Mouse (Mus musculus): ENCODE measurements around the gene Ctnnbip1.

- TF ChIP-seq TAL1 (IDR thresholded peaks at IDR 0.05; ENCODE audit: low read length) (no peak), GATA1 (IDR thresholded peaks at IDR 0.05; ENCODE audit: low read length) (no peak)
These were observed 32.8 kb upstream of the Ctnnbip1 start, which contains the start of the genes Nmnat1 and Lzic for GRCm38 (mm10) chr4:149485053-149485824.
